Mouse (Mus musculus): ENCODE measurements around the gene Scrn1. TPM values are rescaled to one million over a fixed set of nuclear protein-coding genes. Genes with fewer than 3 reads are reported as not detected.

The Scrn1 gene
- polyA plus RNA-seq, 1 experiment from 2014 or later: 125 TPM

- H3K27ac ChIP-seq (ENCODE audit: low read length): no peak overlapping the region
- H3K9ac ChIP-seq (ENCODE audit: low read depth, low read length): no peak overlapping the region
- no peaks in the 10 kb centered on the region for H3K9me3 ChIP-seq (replicated peaks; ENCODE audit: control insufficient read depth, low read length, poor library complexity, severe bottlenecking)
- peaks cover 8% of the 10 kb centered on the region; the same call in 1 of the 2 replicates for H3K4me1 ChIP-seq (ENCODE audit: control insufficient read depth, insufficient read depth, low read length)
- no peak overlapping the region for H3K4me3 ChIP-seq (ENCODE audit: low read depth, low read length)
- ATAC-seq: no peak
- no peak overlapping the region for H3K4me2 ChIP-seq (ENCODE audit: low read length)
- WGBS: 93% methylated on average over 8 of the region's 8 CpGs
- H3K36me3 ChIP-seq (ENCODE audit: control insufficient read depth, insufficient read depth, low read length): peaks cover 5% of the 10 kb centered on the region; the same call in 1 of the 2 replicates
- H3K27me3 ChIP-seq (ENCODE audit: control insufficient read depth, insufficient read depth, low read depth, low read length): no peaks in the 10 kb centered on the region
Observed at GRCm38 (mm10) chr6:54528666-54529065, 37.6 kb downstream of the Scrn1 start.

- H3K9me3 ChIP-seq (replicated peaks; ENCODE audit: control insufficient read depth, low read length, poor library complexity, severe bottlenecking): no peaks in the 10 kb centered on the region
- no peak overlapping the region for H3K4me2 ChIP-seq (ENCODE audit: low read length)
- no peaks in the 10 kb centered on the region for H3K4me1 ChIP-seq (ENCODE audit: control insufficient read depth, insufficient read depth, low read length)
- ATAC-seq: no peak
- H3K4me3 ChIP-seq (ENCODE audit: low read depth, low read length): no peak overlapping the region
- WGBS: 69% methylated on average over 5 of the region's 5 CpGs
- no peak overlapping the region for H3K27ac ChIP-seq (ENCODE audit: low read length)
- H3K36me3 ChIP-seq (ENCODE audit: control insufficient read depth, insufficient read depth, low read length): peaks cover 22% of the 10 kb centered on the region
- H3K27me3 ChIP-seq (ENCODE audit: control insufficient read depth, insufficient read depth, low read depth, low read length): no peaks in the 10 kb centered on the region
- no peak overlapping the region for H3K9ac ChIP-seq (ENCODE audit: low read depth, low read length)
Observed at GRCm38 (mm10) chr6:54518758-54519157, 47.5 kb downstream of the Scrn1 start.

GRCm38 (mm10) chr6:54516512-54517134, 49.7 kb downstream of the Scrn1 start:
- Histone ChIP-seq H3K9me3 (replicated peaks; ENCODE audit: control insufficient read depth, low read length, poor library complexity, severe bottlenecking) (no peaks in the 10 kb centered on the region), H3K27ac (ENCODE audit: low read length) (no peak overlapping the region), H3K4me3 (ENCODE audit: low read depth, low read length) (no peak overlapping the region), H3K27me3 (ENCODE audit: control insufficient read depth, insufficient read depth, low read depth, low read length) (no peaks in the 10 kb centered on the region), H3K4me1 (ENCODE audit: control insufficient read depth, insufficient read depth, low read length) (no peaks in the 10 kb centered on the region), H3K36me3 (ENCODE audit: control insufficient read depth, insufficient read depth, low read length) (peaks cover 22% of the 10 kb centered on the region; the same call in 1 of the 2 replicates), H3K9ac (ENCODE audit: low read depth, low read length) (no peak overlapping the region), H3K4me2 (ENCODE audit: low read length) (no peak overlapping the region)
- WGBS: 79% methylated on average over 2 of the region's 2 CpGs
- peak; percentile 40 for ATAC-seq

GRCm38 (mm10) chr6:54512256-54512655, 54.0 kb downstream of the Scrn1 start:
- 75% methylated on average over 2 of the region's 2 CpGs for WGBS
- Histone ChIP-seq H3K4me2 (ENCODE audit: low read length) (no peak overlapping the region), H3K9ac (ENCODE audit: low read depth, low read length) (no peak overlapping the region), H3K4me3 (ENCODE audit: low read depth, low read length) (no peak overlapping the region), H3K27ac (ENCODE audit: low read length) (no peak overlapping the region), H3K36me3 (ENCODE audit: control insufficient read depth, insufficient read depth, low read length) (peaks cover 15% of the 10 kb centered on the region), H3K4me1 (ENCODE audit: control insufficient read depth, insufficient read depth, low read length) (peaks cover 8% of the 10 kb centered on the region; the same call in 1 of the 2 replicates), H3K9me3 (replicated peaks; ENCODE audit: control insufficient read depth, low read length, poor library complexity, severe bottlenecking) (no peaks in the 10 kb centered on the region), H3K27me3 (ENCODE audit: control insufficient read depth, insufficient read depth, low read depth, low read length) (no peaks in the 10 kb centered on the region)
- ATAC-seq: no peak

GRCm38 (mm10) chr6:54509264-54509663, 57.0 kb downstream of the Scrn1 start:
- H3K36me3 ChIP-seq (ENCODE audit: control insufficient read depth, insufficient read depth, low read length): peaks cover 6% of the 10 kb centered on the region
- no peak overlapping the region for H3K4me3 ChIP-seq (ENCODE audit: low read depth, low read length)
- H3K27me3 ChIP-seq (ENCODE audit: control insufficient read depth, insufficient read depth, low read depth, low read length): no peaks in the 10 kb centered on the region
- 0 out of 2 replicates have a peak, but pooled peaks have one; percentile 11 for ATAC-seq
- no peak overlapping the region for H3K9ac ChIP-seq (ENCODE audit: low read depth, low read length)
- H3K9me3 ChIP-seq (replicated peaks; ENCODE audit: control insufficient read depth, low read length, poor library complexity, severe bottlenecking): no peaks in the 10 kb centered on the region
- H3K27ac ChIP-seq (ENCODE audit: low read length): peak overlapping the region; percentile 53
- H3K4me1 ChIP-seq (ENCODE audit: control insufficient read depth, insufficient read depth, low read length): peaks cover 10% of the 10 kb centered on the region; the same call in 1 of the 2 replicates
- WGBS: 86% methylated on average over 13 of the region's 13 CpGs
- H3K4me2 ChIP-seq (ENCODE audit: low read length): no peak overlapping the region

GRCm38 (mm10) chr6:54508256-54508793, 58.0 kb downstream of the Scrn1 start:
- Histone ChIP-seq H3K9me3 (replicated peaks; ENCODE audit: control insufficient read depth, low read length, poor library complexity, severe bottlenecking) (no peaks in the 10 kb centered on the region), H3K4me2 (ENCODE audit: low read length) (no peak overlapping the region), H3K27me3 (ENCODE audit: control insufficient read depth, insufficient read depth, low read depth, low read length) (no peaks in the 10 kb centered on the region), H3K36me3 (ENCODE audit: control insufficient read depth, insufficient read depth, low read length) (peaks cover 6% of the 10 kb centered on the region), H3K27ac (ENCODE audit: low read length) (peak overlapping the region; percentile 53), H3K4me1 (ENCODE audit: control insufficient read depth, insufficient read depth, low read length) (peaks cover 10% of the 10 kb centered on the region; the same call in 1 of the 2 replicates), H3K4me3 (ENCODE audit: low read depth, low read length) (no peak overlapping the region), H3K9ac (ENCODE audit: low read depth, low read length) (no peak overlapping the region)
- peak; percentile 68 for ATAC-seq
- WGBS: 30% methylated on average over 6 of the region's 6 CpGs

- no peak overlapping the region for H3K9ac ChIP-seq (ENCODE audit: low read depth, low read length)
Observed at GRCm38 (mm10) chr6:54507808-54508207, 58.5 kb downstream of the Scrn1 start.

GRCm38 (mm10) chr6:54507002-54507401, 59.3 kb downstream of the Scrn1 start:
- ATAC-seq: no peak
- Histone ChIP-seq H3K4me2 (ENCODE audit: low read length) (no peak overlapping the region), H3K36me3 (ENCODE audit: control insufficient read depth, insufficient read depth, low read length) (peaks cover 3% of the 10 kb centered on the region), H3K4me1 (ENCODE audit: control insufficient read depth, insufficient read depth, low read length) (peaks cover 10% of the 10 kb centered on the region; the same call in 1 of the 2 replicates), H3K4me3 (ENCODE audit: low read depth, low read length) (no peak overlapping the region), H3K9ac (ENCODE audit: low read depth, low read length) (no peak overlapping the region), H3K27me3 (ENCODE audit: control insufficient read depth, insufficient read depth, low read depth, low read length) (no peaks in the 10 kb centered on the region), H3K9me3 (replicated peaks; ENCODE audit: control insufficient read depth, low read length, poor library complexity, severe bottlenecking) (no peaks in the 10 kb centered on the region), H3K27ac (ENCODE audit: low read length) (no peak overlapping the region)
- 32% methylated on average over 8 of the region's 8 CpGs for WGBS

More at GRCm38 (mm10) chr6:54507808-54508207, 58.5 kb downstream of the Scrn1 start:
- ATAC-seq: peak; percentile 61
- 49% methylated on average over 5 of the region's 5 CpGs for WGBS
- Histone ChIP-seq H3K4me2 (ENCODE audit: low read length) (no peak overlapping the region), H3K4me1 (ENCODE audit: control insufficient read depth, insufficient read depth, low read length) (peaks cover 10% of the 10 kb centered on the region; the same call in 1 of the 2 replicates), H3K27me3 (ENCODE audit: control insufficient read depth, insufficient read depth, low read depth, low read length) (no peaks in the 10 kb centered on the region), H3K4me3 (ENCODE audit: low read depth, low read length) (no peak overlapping the region), H3K9me3 (replicated peaks; ENCODE audit: control insufficient read depth, low read length, poor library complexity, severe bottlenecking) (no peaks in the 10 kb centered on the region), H3K36me3 (ENCODE audit: control insufficient read depth, insufficient read depth, low read length) (peaks cover 6% of the 10 kb centered on the region), H3K27ac (ENCODE audit: low read length) (peak overlapping the region; percentile 53)

DNA sequence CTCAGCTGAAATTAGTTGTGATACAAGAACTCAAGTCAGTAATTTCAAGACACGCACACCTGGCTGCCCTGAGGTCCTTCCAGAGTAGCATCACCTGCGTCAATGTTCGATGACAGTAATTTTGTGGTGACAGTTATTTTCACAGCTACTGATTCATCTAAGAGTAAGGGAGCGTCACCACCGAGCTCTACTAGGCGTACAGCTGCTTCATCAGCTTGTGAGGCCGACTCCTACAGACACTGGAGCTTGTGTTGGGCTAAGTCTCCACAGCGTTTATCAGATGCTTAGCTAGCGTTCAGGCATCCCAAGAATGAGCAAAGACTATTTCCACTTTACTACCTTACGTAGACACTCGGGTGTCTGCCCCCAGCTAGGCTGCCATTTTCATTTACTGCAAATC, 60.0 kb downstream of the Scrn1 start:
- Histone ChIP-seq H3K9ac (ENCODE audit: low read depth, low read length) (no peak overlapping the region), H3K27ac (ENCODE audit: low read length) (no peak overlapping the region), H3K9me3 (replicated peaks; ENCODE audit: control insufficient read depth, low read length, poor library complexity, severe bottlenecking) (no peaks in the 10 kb centered on the region), H3K4me1 (ENCODE audit: control insufficient read depth, insufficient read depth, low read length) (peaks cover 10% of the 10 kb centered on the region; the same call in 1 of the 2 replicates), H3K4me3 (ENCODE audit: low read depth, low read length) (no peak overlapping the region), H3K36me3 (ENCODE audit: control insufficient read depth, insufficient read depth, low read length) (peaks cover 4% of the 10 kb centered on the region; the same call in 1 of the 2 replicates), H3K4me2 (ENCODE audit: low read length) (no peak overlapping the region), H3K27me3 (ENCODE audit: control insufficient read depth, insufficient read depth, low read depth, low read length) (no peaks in the 10 kb centered on the region)
- 92% methylated on average over 11 of the region's 11 CpGs for WGBS
- no peak for ATAC-seq
